Mouse (Mus musculus) frontal cortex, postnatal 36 days (tissue): ENCODE results near the gene Ybx1.
A peak's percentile ranks its signal among the peaks of the same experiment; 100 is the strongest.

Experiments
- DNase-seq, 2 experiments: peaks; one replicate each; pipeline ENCODE4 v3.0.0; 2022; ENCODE audit warnings: low spot score in 2 of 2

The Ybx1 gene

GRCm38 (mm10) chr4:119274627-119275026, 19.8 kb downstream of the Ybx1 start:
- DNase-seq: no peak

GRCm38 (mm10) chr4:119266606-119267005, 27.8 kb downstream of the Ybx1 start:
- no peak for DNase-seq

GRCm38 (mm10) chr4:119263459-119263858, 30.9 kb downstream of the Ybx1 start:
- no peak for DNase-seq

GRCm38 (mm10) chr4:119262483-119262882, 31.9 kb downstream of the Ybx1 start:
- no peak for DNase-seq

- no peak for DNase-seq
Observed at GRCm38 (mm10) chr4:119261087-119261713, 33.2 kb downstream of the Ybx1 start.

- no peak for DNase-seq
Observed at GRCm38 (mm10) chr4:119259344-119260254, 34.8 kb downstream of the Ybx1 start.

GRCm38 (mm10) chr4:119257083-119257482, 37.3 kb downstream of the Ybx1 start:
- DNase-seq: no peak

- DNase-seq: no peak
Observed at GRCm38 (mm10) chr4:119255351-119255750, 39.1 kb downstream of the Ybx1 start, which contains the start of gene Cldn19. Gene Cldn19 (plus strand): TSS chr4:119255414.

- DNase-seq: peak; percentile 42 to 51
Observed at GRCm38 (mm10) chr4:119254012-119254618, 40.3 kb downstream of the Ybx1 start.

- DNase-seq: no peak
Observed at GRCm38 (mm10) chr4:119252025-119252808, 42.2 kb downstream of the Ybx1 start.

- DNase-seq: no peak
Observed at GRCm38 (mm10) chr4:119248407-119248965, 45.9 kb downstream of the Ybx1 start.

- peak; percentile 59 to 63 for DNase-seq
Observed at GRCm38 (mm10) chr4:119247462-119248235, 46.8 kb downstream of the Ybx1 start.

GRCm38 (mm10) chr4:119246688-119247225, 47.6 kb downstream of the Ybx1 start:
- DNase-seq: no peak

- DNase-seq: peak in 1 of 2 experiments; percentile 35
Observed at GRCm38 (mm10) chr4:119245961-119246360, 48.4 kb downstream of the Ybx1 start.

- DNase-seq: peak; percentile 68 to 85
Observed at GRCm38 (mm10) chr4:119245556-119245955, 48.8 kb downstream of the Ybx1 start.

GRCm38 (mm10) chr4:119244468-119245240, 49.8 kb downstream of the Ybx1 start:
- peak; percentile 78 to 81 for DNase-seq

GRCm38 (mm10) chr4:119242571-119242970, 51.8 kb downstream of the Ybx1 start:
- no peak for DNase-seq

GRCm38 (mm10) chr4:119241664-119242063, 52.7 kb downstream of the Ybx1 start:
- DNase-seq: peak; percentile 60 to 66

GRCm38 (mm10) chr4:119239181-119239682, 55.2 kb downstream of the Ybx1 start:
- DNase-seq: peak in 1 of 2 experiments; percentile 51
